Mouse (Mus musculus): ENCODE measurements at regions not wholly inside any gene's neighbourhood (a gene's known extent, or its start where the extent isn't known, plus 50 kb on each side); places are given as distances from the start of the nearest gene placed in this dataset.

GRCm38 (mm10) chrX:166718075-166718474 is 132.6 kb upstream of the Egfl6 start:
- ATAC-seq (ENCODE audit: insufficient number of reproducible peaks, low FRiP score, low TSS enrichment, low read depth) = no peak
- Histone ChIP-seq H3K9me3 (replicated peaks) (no peaks in the 10 kb centered on the region), H3K4me1 (no peaks in the 10 kb centered on the region), H3K4me3 (replicated peaks) (no peak overlapping the region), H3K9ac (no peak overlapping the region), H3K4me2 (replicated peaks) (no peak overlapping the region), H3K27ac (replicated peaks) (no peak overlapping the region), H3K27me3 (no peaks in the 10 kb centered on the region; the same call in 1 of the 2 replicates), H3K36me3 (no peaks in the 10 kb centered on the region)

GRCm38 (mm10) chrX:166709306-166709705 is 123.8 kb upstream of the Egfl6 start:
- H3K27me3 ChIP-seq = no peaks in the 10 kb centered on the region
- H3K4me1 ChIP-seq = no peaks in the 10 kb centered on the region
- no peak overlapping the region for H3K27ac ChIP-seq (replicated peaks)
- no peak overlapping the region for H3K4me3 ChIP-seq (replicated peaks)
- no peak overlapping the region for H3K4me2 ChIP-seq (replicated peaks)
- H3K9ac ChIP-seq = no peak overlapping the region
- WGBS = 63% methylated on average over 2 of the region's 2 CpGs
- no peaks in the 10 kb centered on the region for H3K36me3 ChIP-seq
- ATAC-seq (ENCODE audit: insufficient number of reproducible peaks, low FRiP score, low TSS enrichment, low read depth) = no peak
- no peaks in the 10 kb centered on the region for H3K9me3 ChIP-seq (replicated peaks)

- Histone ChIP-seq H3K4me3 (replicated peaks) (no peak overlapping the region), H3K9ac (no peak overlapping the region), H3K4me2 (replicated peaks) (no peak overlapping the region), H3K27ac (replicated peaks) (no peak overlapping the region), H3K9me3 (replicated peaks) (no peaks in the 10 kb centered on the region), H3K36me3 (no peaks in the 10 kb centered on the region), H3K27me3 (no peaks in the 10 kb centered on the region), H3K4me1 (no peaks in the 10 kb centered on the region)
- WGBS = 79% methylated on average over 1 of the region's 1 CpGs
- no peak for ATAC-seq (ENCODE audit: insufficient number of reproducible peaks, low FRiP score, low TSS enrichment, low read depth)
Measured at GRCm38 (mm10) chrX:166708106-166708505, 122.6 kb upstream of the Egfl6 start.

GRCm38 (mm10) chrX:166707029-166707428 is 121.5 kb upstream of the Egfl6 start:
- Histone ChIP-seq H3K27ac (replicated peaks) (no peak overlapping the region), H3K4me1 (no peaks in the 10 kb centered on the region), H3K9me3 (replicated peaks) (no peaks in the 10 kb centered on the region), H3K9ac (no peak overlapping the region), H3K4me2 (replicated peaks) (no peak overlapping the region), H3K36me3 (no peaks in the 10 kb centered on the region), H3K4me3 (replicated peaks) (no peak overlapping the region), H3K27me3 (no peaks in the 10 kb centered on the region)
- ATAC-seq (ENCODE audit: insufficient number of reproducible peaks, low FRiP score, low TSS enrichment, low read depth) = no peak
- 64% methylated on average over 1 of the region's 1 CpGs for WGBS

- Histone ChIP-seq H3K4me2 (replicated peaks) (no peak overlapping the region), H3K9me3 (replicated peaks) (no peaks in the 10 kb centered on the region), H3K4me1 (no peaks in the 10 kb centered on the region), H3K27ac (replicated peaks) (no peak overlapping the region), H3K27me3 (peaks cover 3% of the 10 kb centered on the region; the same call in 1 of the 2 replicates), H3K4me3 (replicated peaks) (no peak overlapping the region), H3K36me3 (no peaks in the 10 kb centered on the region), H3K9ac (no peak overlapping the region)
- WGBS = 79% methylated on average over 2 of the region's 2 CpGs
- no peak for ATAC-seq (ENCODE audit: insufficient number of reproducible peaks, low FRiP score, low TSS enrichment, low read depth)
Measured at GRCm38 (mm10) chrX:166704311-166704710, 118.8 kb upstream of the Egfl6 start.

- no peaks in the 10 kb centered on the region for H3K36me3 ChIP-seq
- H3K4me2 ChIP-seq (replicated peaks) = no peak overlapping the region
- H3K9ac ChIP-seq = no peak overlapping the region
- no peak overlapping the region for H3K27ac ChIP-seq (replicated peaks)
- no peak overlapping the region for H3K4me3 ChIP-seq (replicated peaks)
- H3K4me1 ChIP-seq = no peaks in the 10 kb centered on the region
- H3K27me3 ChIP-seq = no peaks in the 10 kb centered on the region
- H3K9me3 ChIP-seq (replicated peaks) = no peaks in the 10 kb centered on the region
- ATAC-seq (ENCODE audit: insufficient number of reproducible peaks, low FRiP score, low TSS enrichment, low read depth) = no peak
- WGBS = 75% methylated on average over 3 of the region's 3 CpGs
Measured at GRCm38 (mm10) chrX:166694219-166694618, 108.7 kb upstream of the Egfl6 start.

GRCm38 (mm10) chrX:166688779-166689178 is 103.3 kb upstream of the Egfl6 start:
- H3K27me3 ChIP-seq = no peaks in the 10 kb centered on the region; the same call in 1 of the 2 replicates
- H3K27ac ChIP-seq (replicated peaks) = no peak overlapping the region
- H3K4me2 ChIP-seq (replicated peaks) = no peak overlapping the region
- no peaks in the 10 kb centered on the region for H3K36me3 ChIP-seq
- 72% methylated on average over 3 of the region's 3 CpGs for WGBS
- ATAC-seq (ENCODE audit: insufficient number of reproducible peaks, low FRiP score, low TSS enrichment, low read depth) = no peak
- no peaks in the 10 kb centered on the region for H3K4me1 ChIP-seq
- H3K4me3 ChIP-seq (replicated peaks) = no peak overlapping the region
- no peak overlapping the region for H3K9ac ChIP-seq
- no peaks in the 10 kb centered on the region for H3K9me3 ChIP-seq (replicated peaks)

GRCm38 (mm10) chrX:166673404-166673803 is 87.9 kb upstream of the Egfl6 start:
- Histone ChIP-seq H3K4me2 (replicated peaks) (no peak overlapping the region), H3K9ac (no peak overlapping the region), H3K4me1 (no peaks in the 10 kb centered on the region), H3K9me3 (replicated peaks) (no peaks in the 10 kb centered on the region), H3K36me3 (no peaks in the 10 kb centered on the region), H3K27ac (replicated peaks) (no peak overlapping the region), H3K4me3 (replicated peaks) (no peak overlapping the region), H3K27me3 (no peaks in the 10 kb centered on the region; the same call in 1 of the 2 replicates)
- 63% methylated on average over 3 of the region's 3 CpGs for WGBS
- no peak for ATAC-seq (ENCODE audit: insufficient number of reproducible peaks, low FRiP score, low TSS enrichment, low read depth)

GRCm38 (mm10) chrX:166672617-166673016 is 87.1 kb upstream of the Egfl6 start:
- Histone ChIP-seq H3K36me3 (no peaks in the 10 kb centered on the region), H3K9ac (no peak overlapping the region), H3K4me1 (no peaks in the 10 kb centered on the region), H3K4me3 (replicated peaks) (no peak overlapping the region), H3K27me3 (no peaks in the 10 kb centered on the region; the same call in 1 of the 2 replicates), H3K27ac (replicated peaks) (no peak overlapping the region), H3K9me3 (replicated peaks) (no peaks in the 10 kb centered on the region), H3K4me2 (replicated peaks) (no peak overlapping the region)
- 70% methylated on average over 1 of the region's 1 CpGs for WGBS
- no peak for ATAC-seq (ENCODE audit: insufficient number of reproducible peaks, low FRiP score, low TSS enrichment, low read depth)

- ATAC-seq (ENCODE audit: insufficient number of reproducible peaks, low FRiP score, low TSS enrichment, low read depth) = no peak
- H3K27ac ChIP-seq (replicated peaks) = no peak overlapping the region
- H3K4me2 ChIP-seq (replicated peaks) = no peak overlapping the region
- H3K4me3 ChIP-seq (replicated peaks) = no peak overlapping the region
- no peaks in the 10 kb centered on the region for H3K4me1 ChIP-seq
- no peaks in the 10 kb centered on the region for H3K36me3 ChIP-seq
- H3K27me3 ChIP-seq = no peaks in the 10 kb centered on the region; the same call in 1 of the 2 replicates
- WGBS = 83% methylated on average over 4 of the region's 4 CpGs
- no peaks in the 10 kb centered on the region for H3K9me3 ChIP-seq (replicated peaks)
- H3K9ac ChIP-seq = no peak overlapping the region
Measured at GRCm38 (mm10) chrX:166671853-166672252, 86.3 kb upstream of the Egfl6 start.

GRCm38 (mm10) chrX:166666304-166666703 is 80.8 kb upstream of the Egfl6 start:
- 59% methylated on average over 2 of the region's 2 CpGs for WGBS
- Histone ChIP-seq H3K4me3 (replicated peaks) (no peak overlapping the region), H3K9ac (no peak overlapping the region), H3K27ac (replicated peaks) (no peak overlapping the region), H3K4me1 (no peaks in the 10 kb centered on the region), H3K9me3 (replicated peaks) (no peaks in the 10 kb centered on the region), H3K27me3 (peaks cover 3% of the 10 kb centered on the region), H3K4me2 (replicated peaks) (no peak overlapping the region), H3K36me3 (no peaks in the 10 kb centered on the region)
- no peak for ATAC-seq (ENCODE audit: insufficient number of reproducible peaks, low FRiP score, low TSS enrichment, low read depth)

GRCm38 (mm10) chrX:166661808-166662207 is 76.3 kb upstream of the Egfl6 start:
- Histone ChIP-seq H3K4me2 (replicated peaks) (no peak overlapping the region), H3K9me3 (replicated peaks) (no peaks in the 10 kb centered on the region), H3K27me3 (peaks cover 8% of the 10 kb centered on the region; the same call in 1 of the 2 replicates), H3K27ac (replicated peaks) (peak overlapping the region; percentile 86), H3K4me3 (replicated peaks) (no peak overlapping the region), H3K36me3 (no peaks in the 10 kb centered on the region), H3K9ac (no peak overlapping the region), H3K4me1 (no peaks in the 10 kb centered on the region)
- 42% methylated on average over 6 of the region's 6 CpGs for WGBS
- ATAC-seq (ENCODE audit: insufficient number of reproducible peaks, low FRiP score, low TSS enrichment, low read depth) = peak; percentile 76
